Mouse (Mus musculus) myocyte (in vitro differentiated cells): ENCODE measurements around the gene Hdhd5.

Experiments
- E2F4 ChIP-seq: IDR thresholded peaks from one replicate; pipeline ENCODE4 v1.6.1; 2011; ENCODE audit warnings: mild to moderate bottlenecking, control low read depth, moderate library complexity; ENCODE audit not compliant: insufficient read depth
- POLR2A ChIP-seq: IDR thresholded peaks from one replicate; pipeline ENCODE4 v1.6.1; 2011; ENCODE audit warnings: low read depth, mild to moderate bottlenecking, control low read depth, moderate library complexity; ENCODE audit not compliant: insufficient read length
- POLR2AphosphoS2 ChIP-seq: IDR thresholded peaks from one replicate; pipeline ENCODE4 v1.6.1; 2011; ENCODE audit warnings: low read depth, control low read depth; ENCODE audit not compliant: insufficient read length
- USF1 ChIP-seq: IDR thresholded peaks from one replicate; pipeline ENCODE4 v1.6.1; 2011; ENCODE audit warnings: low read depth, mild to moderate bottlenecking, control low read depth, moderate library complexity

- no peak for TF ChIP-seq POLR2A
- TF ChIP-seq E2F4, result no peak
- TF ChIP-seq USF1, result no peak
- TF ChIP-seq POLR2AphosphoS2, result no peak
These were observed 48.4 kb downstream of the Hdhd5 start for GRCm38 (mm10) chr6:120482756-120483155.
